Mouse (Mus musculus) megakaryocyte, embryonic 14.5 days (primary cell): ENCODE results near the gene Cdh16. TPM values are rescaled to one million over a fixed set of nuclear protein-coding genes. Genes with fewer than 3 reads are reported as not detected.

ENCODE experiments used
- H3K27me3 ChIP-seq: replicated peaks from 2 replicates; pipeline ENCODE3; 2012; ENCODE audit warnings: inconsistent platforms
- H3K36me3 ChIP-seq: replicated peaks from 2 replicates; pipeline ENCODE3; 2012; ENCODE audit warnings: low read length, inconsistent platforms, mixed read lengths
- H3K4me1 ChIP-seq: 2 replicates; pipeline ENCODE4 v1.6.1; 2012; ENCODE audit warnings: inconsistent platforms
- H3K4me3 ChIP-seq: replicated peaks from 2 replicates; pipeline ENCODE3; 2012; ENCODE audit warnings: moderate library complexity, mild to moderate bottlenecking, inconsistent platforms
- H3K9me3 ChIP-seq: 2 replicates; pipeline ENCODE4 v1.6.1; 2012; ENCODE audit warnings: inconsistent platforms
- FLI1 ChIP-seq: IDR thresholded peaks from 2 replicates; pipeline ENCODE4 v1.6.1; 2012; ENCODE audit warnings: low read length, inconsistent platforms, mixed read lengths
- GATA1 ChIP-seq: IDR thresholded peaks from 3 replicates; pipeline ENCODE4 v1.6.1; 2012; ENCODE audit warnings: mixed read lengths, low read length, inconsistent platforms, borderline replicate concordance
- polyA plus RNA-seq: library from polyadenylated mRNA; stranded (reverse); fragments of >175 nt; gene quantifications from 2 replicates; pipeline ENCODE4 v1.2.3, GENCODE M21; 2012; ENCODE audit warnings: low replicate concordance; ENCODE audit not compliant: insufficient read depth

Cdh16 gene
- polyA plus RNA-seq, 1 experiment: not detected

DNA sequence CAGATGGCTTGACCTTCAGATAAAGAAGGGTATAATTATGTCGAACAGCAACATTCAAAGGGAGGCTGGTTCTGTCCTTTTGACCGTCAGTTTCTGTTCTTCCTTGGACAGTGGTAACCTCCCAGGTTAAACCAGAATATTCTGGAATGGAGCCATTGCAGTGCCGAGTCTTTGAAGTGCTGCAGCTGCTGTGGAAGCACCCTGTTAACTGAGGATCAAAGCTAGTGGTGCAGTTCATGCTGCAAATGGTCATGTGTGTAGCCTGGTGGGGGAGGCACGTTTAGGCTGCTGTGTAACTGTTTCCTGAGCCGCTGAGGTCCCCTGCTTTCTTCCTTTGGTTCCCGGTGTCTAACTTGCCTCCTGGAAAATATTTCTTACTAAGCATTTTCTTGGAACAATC is 25.7 kb downstream of the Cdh16 start:
- Histone ChIP-seq H3K9me3 (no peaks in the 10 kb centered on the region), H3K4me3 (no peak overlapping the region), H3K36me3 (peaks cover 58% of the 10 kb centered on the region), H3K4me1 (peaks cover 48% of the 10 kb centered on the region), H3K27me3 (peaks cover 7% of the 10 kb centered on the region)
- TF ChIP-seq GATA1 (no peak), FLI1 (no peak)

DNA sequence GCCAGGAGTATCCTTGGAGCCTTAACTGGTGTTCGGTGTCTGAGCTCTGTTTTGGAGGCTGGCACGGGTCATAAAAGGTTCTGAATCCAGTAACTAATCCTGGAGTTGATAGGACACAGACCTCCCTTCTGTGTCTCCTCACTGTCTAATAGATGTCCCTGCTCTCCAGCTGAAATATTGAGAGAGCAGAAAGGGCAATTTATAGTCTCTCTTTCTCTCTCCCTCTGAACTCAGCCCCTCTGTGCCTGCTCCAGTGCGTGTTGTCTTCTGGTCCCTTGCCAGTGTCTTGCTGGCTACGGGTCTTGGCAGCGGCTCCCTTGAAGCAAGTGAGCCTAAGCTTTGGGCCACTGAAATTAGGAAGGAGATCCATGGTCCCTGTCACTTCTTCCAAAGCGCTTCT is 26.5 kb downstream of the Cdh16 start:
- Histone ChIP-seq H3K36me3 (peaks cover 63% of the 10 kb centered on the region), H3K9me3 (no peaks in the 10 kb centered on the region), H3K4me1 (peaks cover 50% of the 10 kb centered on the region), H3K27me3 (peaks cover 7% of the 10 kb centered on the region), H3K4me3 (no peak overlapping the region)
- TF ChIP-seq FLI1: no peak
- TF ChIP-seq GATA1: no peak

DNA sequence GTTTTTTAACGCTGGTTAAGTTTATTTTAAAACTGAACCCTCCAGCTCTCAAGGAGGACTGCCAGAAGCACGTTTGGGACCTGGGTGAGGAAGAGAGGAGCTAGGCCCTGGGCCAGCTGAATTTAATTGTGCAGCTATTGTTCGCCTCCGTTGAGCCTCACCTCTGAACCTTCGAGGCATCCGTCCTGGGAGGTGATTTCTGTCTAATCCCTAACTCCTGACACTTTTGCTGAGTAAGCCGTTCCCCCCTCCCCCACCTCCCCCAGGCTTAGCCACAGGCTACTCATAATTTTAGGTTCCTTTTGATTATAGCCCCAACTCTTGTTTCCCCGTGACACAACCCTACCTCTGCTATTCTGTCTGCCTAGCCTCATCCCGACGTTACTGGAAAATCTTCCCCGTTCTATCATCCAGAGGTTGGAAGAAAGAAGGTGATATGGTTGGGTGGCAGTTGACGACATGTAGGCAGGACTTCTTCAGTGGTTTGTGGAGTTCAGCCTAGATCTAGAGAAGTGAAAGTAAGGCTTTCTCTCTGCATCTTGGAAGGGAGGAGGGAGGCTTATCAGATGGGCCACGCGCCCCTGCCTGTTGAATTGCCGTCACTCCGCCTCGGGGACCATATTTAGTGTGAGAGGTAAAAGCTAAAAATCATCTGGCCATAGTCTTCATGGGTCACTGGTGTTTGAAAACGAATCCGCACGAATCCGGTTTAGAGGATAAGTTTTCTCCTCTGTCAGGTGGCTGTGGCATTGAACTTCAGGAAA is 28.2 kb downstream of the Cdh16 start:
- peaks cover 50% of the 10 kb centered on the region for H3K4me1 ChIP-seq
- H3K36me3 ChIP-seq: peaks cover 63% of the 10 kb centered on the region
- TF ChIP-seq GATA1 (no peak), FLI1 (no peak)
- no peaks in the 10 kb centered on the region for H3K9me3 ChIP-seq
- no peaks in the 10 kb centered on the region for H3K27me3 ChIP-seq
- H3K4me3 ChIP-seq: no peak overlapping the region

DNA sequence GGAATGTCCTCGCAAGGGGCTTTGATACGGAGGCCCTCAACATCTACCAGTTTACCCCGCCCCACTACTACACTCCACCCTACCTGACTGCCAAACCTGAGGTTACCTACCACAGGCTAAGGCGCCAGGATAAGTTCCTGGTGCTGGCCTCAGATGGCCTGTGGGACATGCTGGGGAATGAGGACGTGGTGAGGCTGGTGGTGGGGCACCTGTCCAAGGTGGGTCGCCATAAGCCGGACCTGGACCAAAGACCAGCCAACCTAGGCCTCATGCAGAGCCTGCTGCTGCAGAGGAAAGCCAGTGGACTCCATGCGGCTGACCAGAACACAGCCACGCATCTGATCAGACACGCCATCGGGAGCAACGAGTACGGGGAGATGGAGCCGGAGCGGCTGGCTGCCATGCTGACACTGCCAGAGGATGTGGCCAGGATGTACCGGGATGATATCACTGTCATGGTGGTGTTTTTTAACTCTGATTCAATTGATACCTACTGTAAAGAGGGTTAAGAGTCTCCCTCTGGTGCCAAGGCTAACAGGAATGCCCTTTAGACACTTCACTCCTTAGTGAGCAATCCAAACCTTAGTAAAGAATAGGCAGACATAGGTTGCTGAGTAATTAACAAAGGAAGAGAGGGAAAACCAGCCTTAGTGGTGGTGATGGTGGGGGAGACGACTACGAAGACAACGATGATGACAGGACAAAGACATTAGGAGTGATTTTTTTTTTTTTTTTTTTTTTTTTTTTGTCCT is 29.4 kb downstream of the Cdh16 start:
- no peak for TF ChIP-seq FLI1
- no peak for TF ChIP-seq GATA1

GRCm38 (mm10) chr8:104593536-104594325 is 30.5 kb downstream of the Cdh16 start:
- Histone ChIP-seq H3K4me1 (peaks cover 65% of the 10 kb centered on the region), H3K36me3 (peaks cover 56% of the 10 kb centered on the region), H3K9me3 (no peaks in the 10 kb centered on the region), H3K27me3 (no peaks in the 10 kb centered on the region), H3K4me3 (no peak overlapping the region)
- no peak for TF ChIP-seq GATA1

More for the DNA sequence above, 29.4 kb downstream of the Cdh16 start:
- peaks cover 63% of the 10 kb centered on the region for H3K36me3 ChIP-seq
- no peaks in the 10 kb centered on the region for H3K9me3 ChIP-seq
- H3K4me1 ChIP-seq: peaks cover 58% of the 10 kb centered on the region
- H3K4me3 ChIP-seq: no peak overlapping the region
- H3K27me3 ChIP-seq: no peaks in the 10 kb centered on the region

GRCm38 (mm10) chr8:104592566-104592965 is 31.6 kb downstream of the Cdh16 start:
- H3K4me3 ChIP-seq: peak overlapping the region; percentile 97
- no peak for TF ChIP-seq FLI1
- no peak for TF ChIP-seq GATA1
- H3K9me3 ChIP-seq: no peaks in the 10 kb centered on the region
- peaks cover 44% of the 10 kb centered on the region for H3K36me3 ChIP-seq
- H3K4me1 ChIP-seq: peaks cover 61% of the 10 kb centered on the region
- H3K27me3 ChIP-seq: no peaks in the 10 kb centered on the region

- Histone ChIP-seq H3K4me3 (peak overlapping the region; percentile 97), H3K36me3 (peaks cover 37% of the 10 kb centered on the region), H3K27me3 (peaks cover 1% of the 10 kb centered on the region), H3K9me3 (no peaks in the 10 kb centered on the region), H3K4me1 (peaks cover 61% of the 10 kb centered on the region)
- TF ChIP-seq GATA1: no peak
- TF ChIP-seq FLI1: no peak
Measured at GRCm38 (mm10) chr8:104591856-104592255, 32.3 kb downstream of the Cdh16 start.

GRCm38 (mm10) chr8:104591133-104591834 is 32.9 kb downstream of the Cdh16 start, which contains the start of gene Pdp2:
Gene Pdp2, plus strand, starts transcription at chr8:104591451.
- Histone ChIP-seq H3K4me1 (peaks cover 61% of the 10 kb centered on the region), H3K36me3 (peaks cover 31% of the 10 kb centered on the region), H3K4me3 (peak within 1 kb of the TSS; percentile 97), H3K9me3 (no peaks in the 10 kb centered on the region), H3K27me3 (peaks cover 1% of the 10 kb centered on the region)
- TF ChIP-seq GATA1 (no peak), FLI1 (no peak)

GRCm38 (mm10) chr8:104590284-104590683 is 33.9 kb downstream of the Cdh16 start:
- Histone ChIP-seq H3K4me3 (no peak overlapping the region), H3K9me3 (no peaks in the 10 kb centered on the region), H3K27me3 (peaks cover 1% of the 10 kb centered on the region), H3K4me1 (peaks cover 53% of the 10 kb centered on the region), H3K36me3 (peaks cover 22% of the 10 kb centered on the region)
- TF ChIP-seq FLI1 (no peak), GATA1 (no peak)
